In the genomic region with DNA sequence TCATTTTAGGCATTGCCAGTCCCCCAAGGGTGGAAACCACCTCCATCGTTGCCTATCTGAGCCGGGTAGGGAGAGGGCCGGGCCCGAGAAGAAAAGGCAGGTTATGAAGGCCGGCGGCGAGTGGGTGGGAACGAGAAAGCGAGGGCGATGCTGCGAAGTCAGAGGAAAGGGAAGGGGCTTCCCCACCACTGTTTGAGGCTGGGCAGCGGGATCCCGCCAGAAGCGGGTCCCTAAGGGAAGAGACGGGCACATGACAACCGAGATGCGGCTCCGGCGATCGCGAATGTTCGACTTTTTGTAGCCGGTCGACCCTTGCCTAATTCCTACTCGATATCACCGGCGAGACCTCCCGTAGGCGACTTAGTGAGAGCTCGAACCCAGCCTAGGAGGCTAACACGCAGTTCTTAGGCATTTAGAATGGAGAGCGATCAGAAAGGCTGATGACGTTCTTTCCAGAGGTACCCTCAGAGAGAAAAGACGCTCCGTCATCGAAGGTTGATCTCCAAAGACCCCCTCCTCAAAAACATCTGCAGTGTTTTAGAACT, we compare ENCODE assay signal across 8 mouse cellular contexts. TPM values are rescaled to one million over a fixed set of nuclear protein-coding genes. Genes with fewer than 3 reads are reported as not detected.
DNase-seq lines count a peak whose midpoint lies in the region; ATAC-seq and TF ChIP-seq lines count a peak whose summit lies in the region.

No protein-coding gene starts in this region.

- H3K27ac ChIP-seq in cerebellum, adult 2 months (ENCODE audit: insufficient read depth, low read length), result peak overlapping the region; percentile 48; the same call in 1 of the 2 replicates
- H3K27ac ChIP-seq in embryonic facial prominence, embryonic 15.5 days (replicated peaks), result peak overlapping the region; percentile 100
- H3K27ac ChIP-seq in intestine, embryonic 15.5 days, result peak overlapping the region; percentile 98
- peak overlapping the region; percentile 99 for H3K27ac ChIP-seq in midbrain, embryonic 14.5 days (replicated peaks; ENCODE audit: low read depth, low read length)

- TF ChIP-seq POLR2A in cerebellum, adult 2 months (IDR thresholded peaks at IDR 0.05; ENCODE audit: borderline replicate concordance, insufficient read depth, low read length), result no peak

- peak overlapping the region; percentile 76 for H3K4me3 ChIP-seq in cerebellum, adult 2 months (replicated peaks; ENCODE audit: insufficient read depth, low read depth, low read length)
- H3K4me3 ChIP-seq in embryonic facial prominence, embryonic 15.5 days (replicated peaks), result peak overlapping the region; percentile 95
- H3K4me3 ChIP-seq in intestine, embryonic 15.5 days (replicated peaks), result peak overlapping the region; percentile 66
- peak overlapping the region; percentile 83 for H3K4me3 ChIP-seq in midbrain, embryonic 14.5 days (replicated peaks; ENCODE audit: low read depth, low read length)

- no peaks in the 10 kb centered on the region for H3K36me3 ChIP-seq in embryonic facial prominence, embryonic 15.5 days
- no peaks in the 10 kb centered on the region for H3K36me3 ChIP-seq in intestine, embryonic 15.5 days
- H3K36me3 ChIP-seq in midbrain, embryonic 14.5 days (ENCODE audit: control insufficient read depth, insufficient read depth, low read length), result 0 out of 2 replicates have a peak, but pooled peaks cover 2% of the 10 kb centered on the region

- WGBS in cerebellum, adult 2 months, result under 1% methylated on average over 36 of the region's 36 CpGs
- WGBS in embryonic facial prominence, embryonic 15.5 days, result under 1% methylated on average over 36 of the region's 36 CpGs
- WGBS in intestine, embryonic 15.5 days, result under 1% methylated on average over 36 of the region's 36 CpGs
- under 1% methylated on average over 36 of the region's 36 CpGs for WGBS in midbrain, embryonic 14.5 days

- no peaks in the 10 kb centered on the region for H3K27me3 ChIP-seq in cerebellum, adult 2 months (ENCODE audit: control insufficient read depth, insufficient read depth, low read length)
- H3K27me3 ChIP-seq in embryonic facial prominence, embryonic 15.5 days, result no peaks in the 10 kb centered on the region
- H3K27me3 ChIP-seq in intestine, embryonic 15.5 days (replicated peaks), result no peaks in the 10 kb centered on the region
- H3K27me3 ChIP-seq in midbrain, embryonic 14.5 days (ENCODE audit: control insufficient read depth, insufficient read depth, low read length), result no peaks in the 10 kb centered on the region

- H3K4me1 ChIP-seq in cerebellum, adult 2 months (ENCODE audit: control insufficient read depth, insufficient read depth, low read length), result no peaks in the 10 kb centered on the region; the same call in 1 of the 2 replicates
- H3K4me1 ChIP-seq in embryonic facial prominence, embryonic 15.5 days, result peaks cover 20% of the 10 kb centered on the region
- H3K4me1 ChIP-seq in intestine, embryonic 15.5 days (replicated peaks), result peaks cover 4% of the 10 kb centered on the region
- peaks cover 11% of the 10 kb centered on the region for H3K4me1 ChIP-seq in midbrain, embryonic 14.5 days (ENCODE audit: control insufficient read depth, insufficient read depth, low read length)

- peak overlapping the region; percentile 85 for H3K9ac ChIP-seq in embryonic facial prominence, embryonic 15.5 days
- peak overlapping the region; percentile 84 for H3K9ac ChIP-seq in intestine, embryonic 15.5 days
- H3K9ac ChIP-seq in midbrain, embryonic 14.5 days (replicated peaks; ENCODE audit: low read length), result peak overlapping the region; percentile 87

- TF ChIP-seq CTCF in cerebellum, adult 2 months (IDR thresholded peaks at IDR 0.05; ENCODE audit: borderline replicate concordance, insufficient read depth, low read depth, low read length), result no peak

- ATAC-seq in embryonic facial prominence, embryonic 15.5 days (ENCODE audit: insufficient number of reproducible peaks, low FRiP score, low TSS enrichment, low read depth), result no peak
- ATAC-seq in intestine, embryonic 15.5 days, result peak; percentile 19
- ATAC-seq in midbrain, embryonic 14.5 days (ENCODE audit: low FRiP score, low TSS enrichment), result peak; percentile 21

- no peak for DNase-seq in cerebellum, adult 2 months
- no peak for DNase-seq in cerebellum, postnatal 25 days
- DNase-seq in ovary, postnatal 10 days (ENCODE audit: low spot score), result peak; percentile 36
- DNase-seq in ovary, adult 18-20 months (ENCODE audit: low spot score), result no peak
- DNase-seq in midbrain, embryonic 14.5 days, result peak; percentile 69
- DNase-seq in layer of hippocampus, postnatal 14 days (ENCODE audit: low spot score in 2 of 2), result no peak

- H3K9me3 ChIP-seq in embryonic facial prominence, embryonic 15.5 days (replicated peaks), result no peaks in the 10 kb centered on the region
- H3K9me3 ChIP-seq in intestine, embryonic 15.5 days, result no peaks in the 10 kb centered on the region
- no peaks in the 10 kb centered on the region for H3K9me3 ChIP-seq in midbrain, embryonic 14.5 days (ENCODE audit: control insufficient read depth, low read length)

- peak overlapping the region; percentile 99 for H3K4me2 ChIP-seq in embryonic facial prominence, embryonic 15.5 days (replicated peaks)
- H3K4me2 ChIP-seq in intestine, embryonic 15.5 days (replicated peaks), result peak overlapping the region; percentile 99
- H3K4me2 ChIP-seq in midbrain, embryonic 14.5 days (ENCODE audit: low read length), result peak overlapping the region; percentile 97

RNA-seq across cellular contexts. Expression of a gene that starts 1.2 kb away (rescaled TPM):
- 47.3 and 51.8 TPM in 2 replicates for polyA plus RNA-seq in cerebellum, adult 2 months (2012; rRNA removed)
- 27.0 and 27.6 TPM in 2 replicates for polyA plus RNA-seq in embryonic facial prominence, embryonic 15.5 days (2015; fragmentation: Nextera tagmentation; extraction: Ambion mirVana)
- 22.5 and 23.9 TPM in 2 replicates for polyA plus RNA-seq in intestine, embryonic 15.5 days (2015; fragmentation: Nextera tagmentation; extraction: Ambion mirVana)
- polyA plus RNA-seq in midbrain, embryonic 14.5 days (2014; fragmentation: Nextera tagmentation; extraction: Ambion mirVana), result 41.7 and 47.3 TPM in 2 replicates
- total RNA-seq in layer of hippocampus, postnatal 14 days (2021), result 10 to 100 TPM; 78.9 to 80.4 TPM

RNA-seq across cellular contexts. Expression of a gene that starts 51.1 kb away (rescaled TPM):
- polyA plus RNA-seq in cerebellum, adult 2 months (2012; rRNA removed), result 120 and 131 TPM in 2 replicates
- polyA plus RNA-seq in embryonic facial prominence, embryonic 15.5 days (2015; fragmentation: Nextera tagmentation; extraction: Ambion mirVana), result 2.5 and 2.8 TPM in 2 replicates
- polyA plus RNA-seq in intestine, embryonic 15.5 days (2015; fragmentation: Nextera tagmentation; extraction: Ambion mirVana), result 1.8 and 2.2 TPM in 2 replicates
- 83.2 and 93.7 TPM in 2 replicates for polyA plus RNA-seq in midbrain, embryonic 14.5 days (2014; fragmentation: Nextera tagmentation; extraction: Ambion mirVana)
- total RNA-seq in layer of hippocampus, postnatal 14 days (2021), result 100 to 1,000 TPM; 104 to 109 TPM

Comparison
In these comparisons a context has a peak if more than half of its experiments do, and no peak if none do; other contexts are left out.
1. DNase-seq: peak in ovary, postnatal 10 days (single experiment) and midbrain, embryonic 14.5 days (single experiment); none in cerebellum, adult 2 months (0 of 2), cerebellum, postnatal 25 days (0 of 2), ovary, adult 18-20 months (single experiment) and layer of hippocampus, postnatal 14 days (0 of 2).
2. H3K27ac ChIP-seq: peak in every context shown above with its lines; median percentile 100 in embryonic facial prominence, embryonic 15.5 days; 99 in midbrain, embryonic 14.5 days; 98 in intestine, embryonic 15.5 days; 48 in cerebellum, adult 2 months.
3. RNA of a gene that starts 51.1 kb away (polyA plus RNA-seq): 120 to 131 TPM in cerebellum, adult 2 months and 83.2 to 93.7 TPM in midbrain, embryonic 14.5 days; 2.5 to 2.8 TPM in embryonic facial prominence, embryonic 15.5 days and 1.8 to 2.2 TPM in intestine, embryonic 15.5 days; every median in the first group is over 10 times any median in the second.
4. Peak in every context shown above with its lines, with median percentiles within 50 percentile points of each other: H3K4me3 ChIP-seq, H3K4me2 ChIP-seq and H3K9ac ChIP-seq.